Mouse (Mus musculus): ENCODE measurements at regions not wholly inside any gene's neighbourhood (a gene's known extent, or its start where the extent isn't known, plus 50 kb on each side); places are given as distances from the start of the nearest gene placed in this dataset.

GRCm38 (mm10) chr4:7392696-7393095 lies 846.1 kb downstream of the Car8 start:
- ATAC-seq = no peak

- no peak for ATAC-seq
Observed at GRCm38 (mm10) chr4:7391596-7391995, 847.2 kb downstream of the Car8 start.

- no peak for ATAC-seq
Observed at GRCm38 (mm10) chr4:7385069-7385468, 853.8 kb downstream of the Car8 start.

- no peak for ATAC-seq
Observed at GRCm38 (mm10) chr4:7379996-7380395, 858.8 kb downstream of the Car8 start.

GRCm38 (mm10) chr4:7364238-7365040 lies 874.4 kb downstream of the Car8 start:
- ATAC-seq = peak; percentile 86

GRCm38 (mm10) chr4:7363508-7363907 lies 875.3 kb downstream of the Car8 start:
- peak; percentile 51 for ATAC-seq

GRCm38 (mm10) chr4:7356202-7356601 lies 882.6 kb downstream of the Car8 start:
- ATAC-seq = peak; percentile 81

GRCm38 (mm10) chr4:7347317-7347716 lies 891.5 kb downstream of the Car8 start:
- no peak for ATAC-seq

- peak; percentile 53 for ATAC-seq
Observed at GRCm38 (mm10) chr4:7341159-7341558, 897.7 kb downstream of the Car8 start.

- no peak for ATAC-seq
Observed at GRCm38 (mm10) chr4:7314261-7314660, 924.6 kb downstream of the Car8 start.

- no peak for ATAC-seq
Observed at GRCm38 (mm10) chr4:7313219-7313618, 925.6 kb downstream of the Car8 start.

GRCm38 (mm10) chr4:7312160-7312559 lies 926.7 kb downstream of the Car8 start:
- no peak for ATAC-seq

GRCm38 (mm10) chr4:7269047-7269446 lies 969.8 kb downstream of the Car8 start:
- ATAC-seq = no peak

- ATAC-seq = no peak
Observed at GRCm38 (mm10) chr4:7256486-7256885, 982.4 kb downstream of the Car8 start.

GRCm38 (mm10) chr4:7253616-7254015 lies 985.2 kb downstream of the Car8 start:
- ATAC-seq = no peak

GRCm38 (mm10) chr4:7251641-7252040 lies 987.2 kb downstream of the Car8 start:
- no peak for ATAC-seq

GRCm38 (mm10) chr4:7247816-7248215 lies 991.0 kb downstream of the Car8 start:
- ATAC-seq = no peak

GRCm38 (mm10) chr4:7247244-7247643 lies 991.6 kb downstream of the Car8 start:
- ATAC-seq = no peak

GRCm38 (mm10) chr4:7246828-7247227 lies 992.0 kb downstream of the Car8 start:
- ATAC-seq = no peak

GRCm38 (mm10) chr4:7245653-7246052 lies 993.2 kb downstream of the Car8 start:
- ATAC-seq = no peak

- ATAC-seq = no peak
Observed at GRCm38 (mm10) chr4:7237848-7238247, 1001.0 kb downstream of the Car8 start.

GRCm38 (mm10) chr4:7234537-7234936 lies 1004.3 kb downstream of the Car8 start:
- ATAC-seq = peak; percentile 62

- ATAC-seq = no peak
Observed at GRCm38 (mm10) chr4:7228980-7229379, 1009.9 kb downstream of the Car8 start.

- ATAC-seq = no peak
Observed at GRCm38 (mm10) chr4:7222922-7223321, 1015.9 kb downstream of the Car8 start.

GRCm38 (mm10) chr4:7220426-7220825 lies 1018.4 kb downstream of the Car8 start:
- no peak for ATAC-seq
